Mouse (Mus musculus) hindbrain, embryonic 11.5 days (tissue): ENCODE measurements around the gene Nemp2. TPM values are rescaled to one million over a fixed set of nuclear protein-coding genes. Genes with fewer than 3 reads are reported as not detected.

Experiments
- ATAC-seq: fragments of 200-750 bp; cut with Nextera tagmentation; 2 replicates; pipeline ENCODE4 v1.8.0; 2017; ENCODE audit warnings: mild to moderate bottlenecking, moderate TSS enrichment, moderate library complexity; ENCODE audit not compliant: low FRiP score
- DNase-seq: peaks from one replicate; pipeline ENCODE4 v3.0.0-alpha.2; 2015; ENCODE audit warnings: low spot score
- H3K27ac ChIP-seq: fragments of 300-500 bp; sonication (generic); 2 replicates; pipeline ENCODE4 v1.5.1; 2014; ENCODE audit warnings: mild to moderate bottlenecking, low read depth, low read length
- H3K27me3 ChIP-seq: fragments of 300-500 bp; sonication (generic); 2 replicates; pipeline ENCODE4 v1.6.1; 2014; ENCODE audit warnings: mild to moderate bottlenecking, low read length, moderate library complexity, mixed read lengths; ENCODE audit not compliant: control insufficient read depth, insufficient read depth
- H3K36me3 ChIP-seq: fragments of 300-500 bp; sonication (generic); 2 replicates; pipeline ENCODE4 v1.6.1; 2014; ENCODE audit warnings: mild to moderate bottlenecking, low read length, moderate library complexity, mixed read lengths; ENCODE audit not compliant: control insufficient read depth, insufficient read depth
- H3K4me1 ChIP-seq: fragments of 300-500 bp; sonication (generic); replicated peaks from 2 replicates; pipeline ENCODE4 v1.6.1; 2014; ENCODE audit warnings: low read length, mixed read lengths; ENCODE audit not compliant: control insufficient read depth, insufficient read depth
- H3K4me2 ChIP-seq: fragments of 300-500 bp; sonication (generic); replicated peaks from 2 replicates; pipeline ENCODE4 v1.6.1; 2014; ENCODE audit warnings: mild to moderate bottlenecking, low read depth, low read length
- H3K4me3 ChIP-seq: fragments of 300-500 bp; sonication (generic); 2 replicates; pipeline ENCODE4 v1.5.1; 2014; ENCODE audit warnings: low read depth, low read length
- H3K9ac ChIP-seq: fragments of 300-500 bp; sonication (generic); 2 replicates; pipeline ENCODE4 v1.6.1; 2014; ENCODE audit warnings: low read depth, low read length
- H3K9me3 ChIP-seq: fragments of 300-500 bp; sonication (generic); 2 replicates; pipeline ENCODE4 v1.6.1; 2016; ENCODE audit warnings: low read length; ENCODE audit not compliant: control insufficient read depth
- WGBS: fragments of 180-500 bp; shearing (Covaris S2); extraction: QIAGEN DNeasy Blood & Tissue Kit; methylation state at CpG from one replicate; pipeline ENCODE4 v1.1.7; 2014; 5-methylcytosine and 5-hydroxymethylcytosine counted together
- polyA plus RNA-seq: library from polyadenylated mRNA; unstranded; fragments of >200 nt; fragmentation: Nextera tagmentation; extraction: Ambion mirVana; gene quantifications from 2 replicates; pipeline ENCODE4 v1.2.1, GENCODE M21; 2014

The Nemp2 gene
- polyA plus RNA-seq: 11.7 and 12.2 TPM in 2 replicates

DNA sequence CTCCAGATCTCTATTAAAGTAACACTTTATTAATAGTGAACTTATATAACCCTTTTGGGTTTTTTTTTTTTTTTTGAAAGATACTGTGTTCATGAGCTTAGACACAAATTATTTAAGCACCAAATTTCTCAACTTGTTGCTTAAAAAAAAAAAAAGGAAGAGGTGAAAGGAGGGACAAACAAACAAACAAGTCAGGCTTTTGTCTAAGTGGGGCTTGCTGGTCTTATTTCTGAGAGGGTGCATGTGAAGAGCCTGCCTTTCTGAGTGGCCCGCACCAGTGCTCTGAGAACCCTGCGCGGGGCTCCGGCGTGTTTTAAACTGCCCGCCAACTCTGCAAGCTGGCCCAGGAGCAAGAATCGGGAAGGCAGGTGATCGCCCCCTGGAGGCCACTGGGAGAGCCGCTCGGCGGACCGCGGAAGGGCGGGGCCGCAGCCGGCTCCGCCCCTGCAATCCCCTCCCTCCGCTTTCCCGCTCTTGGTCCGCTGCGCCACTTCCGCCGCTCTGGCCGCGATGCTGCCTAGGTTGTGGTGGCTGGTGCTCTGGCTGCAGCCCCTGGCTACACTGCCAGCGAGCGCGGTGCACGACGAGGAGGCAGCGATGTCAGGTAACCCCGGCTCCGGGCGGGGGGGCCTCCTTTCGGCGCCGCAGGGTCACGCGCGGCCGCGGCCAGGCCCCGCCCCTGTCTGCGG is at the start of gene Nemp2:
Nemp2 (plus strand) TSS at position 456 of the 689 bp plus-strand sequence.
- Histone ChIP-seq H3K4me2 (peak within 1 kb of the TSS; percentile 40), H3K9ac (peak within 1 kb of the TSS; percentile 84), H3K9me3 (no peaks in the 10 kb centered on the region), H3K27ac (peak within 1 kb of the TSS; percentile 56; the same call in 1 of the 2 replicates), H3K27me3 (no peaks in the 10 kb centered on the region), H3K4me1 (no peaks in the 10 kb centered on the region), H3K36me3 (no peaks in the 10 kb centered on the region), H3K4me3 (peak within 1 kb of the TSS; percentile 75)
- ATAC-seq (peak; percentile 97), DNase-seq (peak; percentile 96)
- WGBS: under 1% methylated on average over 44 of the region's 44 CpGs

GRCm38 (mm10) chr1:52581744-52582143 is 48.8 kb upstream of the Nemp2 start:
- Histone ChIP-seq H3K4me3 (no peak overlapping the region), H3K4me1 (no peaks in the 10 kb centered on the region), H3K4me2 (no peak overlapping the region), H3K27ac (no peak overlapping the region), H3K36me3 (no peaks in the 10 kb centered on the region), H3K9ac (no peak overlapping the region), H3K27me3 (no peaks in the 10 kb centered on the region), H3K9me3 (no peaks in the 10 kb centered on the region)
- no peak for ATAC-seq
- DNase-seq: no peak
- WGBS: 76% methylated on average over 6 of the region's 6 CpGs

- no peaks in the 10 kb centered on the region for H3K9me3 ChIP-seq
- no peak for DNase-seq
- H3K36me3 ChIP-seq: no peaks in the 10 kb centered on the region
- H3K27me3 ChIP-seq: no peaks in the 10 kb centered on the region
- WGBS: 91% methylated on average over 1 of the region's 1 CpGs
- ATAC-seq: no peak
- no peak overlapping the region for H3K27ac ChIP-seq
- no peak overlapping the region for H3K4me2 ChIP-seq
- no peaks in the 10 kb centered on the region for H3K4me1 ChIP-seq
- no peak overlapping the region for H3K4me3 ChIP-seq
- no peak overlapping the region for H3K9ac ChIP-seq
Measured at GRCm38 (mm10) chr1:52582866-52583265, 47.6 kb upstream of the Nemp2 start.

GRCm38 (mm10) chr1:52596982-52597646 is 33.4 kb upstream of the Nemp2 start:
- Histone ChIP-seq H3K36me3 (no peaks in the 10 kb centered on the region), H3K4me1 (no peaks in the 10 kb centered on the region), H3K27ac (no peak overlapping the region), H3K4me2 (no peak overlapping the region), H3K9ac (no peak overlapping the region), H3K9me3 (no peaks in the 10 kb centered on the region), H3K27me3 (no peaks in the 10 kb centered on the region), H3K4me3 (no peak overlapping the region)
- DNase-seq: peak; percentile 30
- WGBS: 58% methylated on average over 11 of the region's 11 CpGs
- ATAC-seq: peak; percentile 76

- DNase-seq (peak; percentile 8), ATAC-seq (no peak)
- no peaks in the 10 kb centered on the region for H3K27me3 ChIP-seq
- no peak overlapping the region for H3K27ac ChIP-seq
- no peaks in the 10 kb centered on the region for H3K9me3 ChIP-seq
- H3K9ac ChIP-seq: no peak overlapping the region
- H3K36me3 ChIP-seq: no peaks in the 10 kb centered on the region
- no peak overlapping the region for H3K4me2 ChIP-seq
- no peaks in the 10 kb centered on the region for H3K4me1 ChIP-seq
- no peak overlapping the region for H3K4me3 ChIP-seq
- WGBS: 56% methylated on average over 11 of the region's 11 CpGs
Measured at GRCm38 (mm10) chr1:52597761-52598160, 32.7 kb upstream of the Nemp2 start.

GRCm38 (mm10) chr1:52598361-52598760 is 32.1 kb upstream of the Nemp2 start:
- no peaks in the 10 kb centered on the region for H3K27me3 ChIP-seq
- H3K27ac ChIP-seq: no peak overlapping the region
- H3K36me3 ChIP-seq: no peaks in the 10 kb centered on the region
- ATAC-seq (no peak), DNase-seq (no peak)
- no peaks in the 10 kb centered on the region for H3K4me1 ChIP-seq
- no peak overlapping the region for H3K9ac ChIP-seq
- H3K4me2 ChIP-seq: no peak overlapping the region
- H3K9me3 ChIP-seq: no peaks in the 10 kb centered on the region
- WGBS: 66% methylated on average over 4 of the region's 4 CpGs
- no peak overlapping the region for H3K4me3 ChIP-seq

DNA sequence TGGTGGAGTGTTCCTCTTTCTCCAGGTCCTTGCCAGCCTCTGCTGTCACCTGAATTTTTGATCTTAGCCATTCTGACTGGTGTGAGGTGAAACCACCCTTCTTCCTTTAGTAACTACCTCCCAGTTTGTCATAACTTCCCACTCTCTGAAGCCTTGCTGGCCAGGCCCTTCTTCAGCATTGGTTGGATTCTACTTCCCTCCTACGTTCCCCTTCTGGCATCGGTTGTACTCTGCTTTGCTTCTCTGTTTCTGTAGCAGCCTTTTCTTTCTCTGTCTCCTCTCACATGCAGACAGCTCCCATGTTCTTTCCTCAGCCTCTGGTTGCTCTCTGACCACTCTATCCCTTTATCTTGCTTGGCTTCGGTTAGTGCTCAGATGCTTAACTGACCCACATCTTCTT is 29.0 kb upstream of the Nemp2 start:
- H3K9me3 ChIP-seq: no peaks in the 10 kb centered on the region
- no peak overlapping the region for H3K4me2 ChIP-seq
- no peaks in the 10 kb centered on the region for H3K36me3 ChIP-seq
- no peak overlapping the region for H3K27ac ChIP-seq
- 86% methylated on average over 3 of the region's 3 CpGs for WGBS
- no peak overlapping the region for H3K4me3 ChIP-seq
- no peak overlapping the region for H3K9ac ChIP-seq
- H3K4me1 ChIP-seq: no peaks in the 10 kb centered on the region
- no peaks in the 10 kb centered on the region for H3K27me3 ChIP-seq
- ATAC-seq (no peak), DNase-seq (no peak)

DNA sequence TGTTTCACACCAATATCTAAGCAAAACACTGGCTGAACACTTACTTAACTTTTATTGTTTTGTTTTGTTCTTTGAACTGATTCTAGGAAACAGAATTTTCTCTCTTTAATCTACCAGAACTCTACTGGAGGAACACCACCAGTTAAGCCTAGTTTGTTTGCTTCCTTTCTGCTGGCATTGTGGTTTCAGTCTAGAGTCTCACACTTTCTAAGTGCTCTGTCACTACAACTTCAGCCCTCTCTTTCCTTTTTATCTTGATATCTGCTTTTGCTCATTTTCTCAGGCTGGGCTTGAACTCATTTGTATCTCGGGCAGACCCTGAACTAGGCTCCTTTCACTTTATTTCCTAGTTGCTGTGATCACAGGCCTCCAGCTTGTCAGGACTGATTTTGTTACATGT is 22.8 kb upstream of the Nemp2 start:
- Histone ChIP-seq H3K27ac (no peak overlapping the region), H3K27me3 (no peaks in the 10 kb centered on the region), H3K4me3 (no peak overlapping the region), H3K36me3 (no peaks in the 10 kb centered on the region), H3K4me2 (no peak overlapping the region), H3K9ac (no peak overlapping the region), H3K9me3 (no peaks in the 10 kb centered on the region), H3K4me1 (no peaks in the 10 kb centered on the region)
- WGBS: 89% methylated on average over 1 of the region's 1 CpGs
- DNase-seq (no peak), ATAC-seq (no peak)

GRCm38 (mm10) chr1:52608486-52608885 is 22.0 kb upstream of the Nemp2 start:
- H3K27ac ChIP-seq: no peak overlapping the region
- DNase-seq: no peak
- H3K4me2 ChIP-seq: no peak overlapping the region
- no peak overlapping the region for H3K4me3 ChIP-seq
- no peak overlapping the region for H3K9ac ChIP-seq
- no peaks in the 10 kb centered on the region for H3K27me3 ChIP-seq
- H3K4me1 ChIP-seq: no peaks in the 10 kb centered on the region
- no peak for ATAC-seq
- H3K9me3 ChIP-seq: no peaks in the 10 kb centered on the region
- 90% methylated on average over 4 of the region's 4 CpGs for WGBS
- no peaks in the 10 kb centered on the region for H3K36me3 ChIP-seq
